Mouse (Mus musculus) frontal cortex, adult 2 months (tissue): ENCODE results near the gene Prtn3. TPM values are rescaled to one million over a fixed set of nuclear protein-coding genes. Genes with fewer than 3 reads are reported as not detected.

ENCODE experiments used
- DNase-seq, 2 experiments: peaks; one replicate each; pipeline ENCODE4 v3.0.0; 2022; ENCODE audit warnings: low spot score in 1 of 2; ENCODE audit errors: extremely low spot score in 1 of 2
- polyA plus RNA-seq: library from polyadenylated mRNA; depleted of rRNA; stranded (reverse); fragments of >200 nt; gene quantifications from 2 replicates; pipeline ENCODE4 v1.2.3, GENCODE M21; 2012

Gene Prtn3
- polyA plus RNA-seq, 1 experiment: 5.8 TPM

DNA sequence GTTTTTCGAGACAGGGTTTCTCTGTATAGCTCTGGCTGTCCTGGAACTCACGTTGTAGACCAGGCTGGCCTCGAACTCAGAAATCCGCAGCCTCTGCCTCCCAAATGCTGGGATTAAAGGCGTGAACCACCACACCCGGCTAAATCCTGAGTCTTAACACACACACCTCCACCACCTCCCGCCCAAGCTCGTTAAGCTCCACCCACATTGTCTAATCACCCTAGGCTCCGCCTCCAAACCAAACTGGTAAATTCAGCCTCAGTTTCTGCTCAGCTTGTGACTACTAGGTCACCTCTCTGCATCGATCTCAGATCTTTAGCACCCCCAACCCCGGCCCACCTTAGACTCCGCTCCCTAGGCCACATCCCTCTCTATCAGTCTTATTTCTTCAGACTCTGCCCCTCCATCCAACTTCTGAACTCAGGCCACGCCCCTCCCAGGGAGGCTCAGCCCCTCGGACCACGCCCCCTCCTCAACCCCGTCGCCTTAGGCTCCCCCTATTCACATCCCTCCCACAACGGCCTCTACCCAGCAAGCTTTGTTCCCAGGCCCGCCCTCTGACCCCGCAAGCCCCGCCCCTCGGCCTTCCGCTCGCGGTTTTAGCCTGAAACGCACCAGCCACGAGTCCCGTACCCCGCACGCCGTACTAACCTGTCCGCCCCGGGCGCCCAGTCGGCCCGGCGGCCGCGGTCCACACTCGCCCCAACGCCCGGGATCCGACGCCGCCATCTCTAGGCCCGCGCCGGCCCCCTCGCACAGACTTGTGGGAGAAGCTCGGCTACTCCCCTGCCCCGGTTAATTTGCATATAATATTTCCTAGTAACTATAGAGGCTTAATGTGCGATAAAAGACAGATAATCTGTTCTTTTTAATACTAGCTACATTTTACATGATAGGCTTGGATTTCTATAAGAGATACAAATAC lies 34.2 kb downstream of the Prtn3 start, which contains the start of gene Med16:
TSS of gene Med16 (minus strand) at position 757 of the 925 bp plus-strand sequence.
- DNase-seq: peak; percentile 94

DNA sequence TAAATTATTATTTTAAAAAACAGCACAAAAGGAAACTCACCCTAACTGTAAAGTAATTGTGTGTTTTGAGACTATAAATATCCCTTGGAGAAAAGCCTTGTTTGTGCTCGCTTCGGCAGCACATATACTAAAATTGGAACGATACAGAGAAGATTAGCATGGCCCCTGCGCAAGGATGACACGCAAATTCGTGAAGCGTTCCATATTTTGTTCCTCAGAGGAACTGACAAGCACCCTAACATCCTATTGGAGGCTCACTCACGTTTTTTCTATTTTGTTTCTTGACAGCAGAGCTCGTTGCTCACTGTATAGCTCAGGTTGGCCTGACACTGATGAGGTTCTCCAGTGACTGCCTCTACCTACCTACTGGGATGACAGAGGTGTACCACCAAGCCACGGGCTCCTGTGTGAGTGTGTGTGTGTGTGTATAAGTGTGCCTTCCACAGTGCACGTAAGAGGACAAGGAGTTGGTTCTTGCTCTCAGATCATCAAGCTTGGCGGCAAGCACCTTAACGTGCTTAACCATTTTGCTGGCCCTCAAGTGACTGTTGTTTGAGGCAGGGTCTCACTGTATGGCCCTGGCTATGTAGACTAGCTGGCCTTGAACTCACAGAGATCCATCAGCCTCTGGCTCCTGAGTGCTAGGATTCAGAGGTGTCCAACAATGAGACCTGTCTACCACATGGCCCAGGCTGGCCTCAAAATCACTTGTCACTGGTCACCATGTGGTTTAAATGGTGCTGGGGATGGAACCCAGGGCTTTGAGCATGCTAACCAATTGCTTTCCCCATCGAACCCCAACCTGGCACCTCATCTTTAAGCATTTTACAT lies 35.0 kb downstream of the Prtn3 start:
- DNase-seq: peak; percentile 50 to 79

DNA sequence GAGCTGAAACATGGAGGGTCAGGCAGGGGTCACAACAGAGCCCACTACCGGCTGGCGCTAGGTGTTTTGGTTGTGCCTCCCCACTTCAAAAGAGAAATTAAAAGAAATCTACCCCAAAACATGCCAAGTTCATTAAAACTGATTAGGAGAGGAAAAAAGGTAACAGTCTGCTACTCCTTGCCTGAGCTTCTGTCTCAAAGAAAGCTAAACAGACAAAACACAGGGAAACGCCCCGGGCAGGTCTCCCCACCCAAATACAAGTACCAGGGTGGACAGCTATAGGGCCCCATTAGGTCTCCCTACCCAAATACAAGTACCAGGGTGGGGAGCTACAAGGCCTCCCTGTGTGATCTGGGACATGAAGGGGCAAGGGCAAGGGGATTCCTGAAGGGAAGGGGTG lies 36.3 kb downstream of the Prtn3 start, which contains the start of gene Gm26602:
TSS of gene Gm26602 (plus strand) at position 301 of the 400 bp plus-strand sequence.
- DNase-seq: no peak

DNA sequence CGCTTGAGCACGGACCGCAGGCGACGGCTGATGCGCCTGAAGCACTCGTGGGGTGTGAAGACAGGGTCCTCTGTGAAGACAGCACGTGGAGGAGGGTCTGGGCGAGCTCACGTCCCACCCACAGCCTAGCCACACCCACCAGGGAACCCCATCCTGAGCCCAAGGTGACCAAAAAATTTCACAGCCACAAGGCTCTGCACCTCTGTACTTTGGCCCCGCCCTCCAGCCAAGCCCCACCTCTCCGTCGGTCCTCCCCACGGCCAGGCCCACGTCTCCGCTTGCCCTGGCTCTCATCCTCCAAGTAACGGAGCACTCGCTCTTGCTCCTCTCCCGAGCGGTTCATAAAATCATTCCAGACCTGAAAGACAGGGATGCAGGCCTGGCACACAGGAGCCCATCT lies 38.1 kb downstream of the Prtn3 start:
- DNase-seq: no peak

DNA sequence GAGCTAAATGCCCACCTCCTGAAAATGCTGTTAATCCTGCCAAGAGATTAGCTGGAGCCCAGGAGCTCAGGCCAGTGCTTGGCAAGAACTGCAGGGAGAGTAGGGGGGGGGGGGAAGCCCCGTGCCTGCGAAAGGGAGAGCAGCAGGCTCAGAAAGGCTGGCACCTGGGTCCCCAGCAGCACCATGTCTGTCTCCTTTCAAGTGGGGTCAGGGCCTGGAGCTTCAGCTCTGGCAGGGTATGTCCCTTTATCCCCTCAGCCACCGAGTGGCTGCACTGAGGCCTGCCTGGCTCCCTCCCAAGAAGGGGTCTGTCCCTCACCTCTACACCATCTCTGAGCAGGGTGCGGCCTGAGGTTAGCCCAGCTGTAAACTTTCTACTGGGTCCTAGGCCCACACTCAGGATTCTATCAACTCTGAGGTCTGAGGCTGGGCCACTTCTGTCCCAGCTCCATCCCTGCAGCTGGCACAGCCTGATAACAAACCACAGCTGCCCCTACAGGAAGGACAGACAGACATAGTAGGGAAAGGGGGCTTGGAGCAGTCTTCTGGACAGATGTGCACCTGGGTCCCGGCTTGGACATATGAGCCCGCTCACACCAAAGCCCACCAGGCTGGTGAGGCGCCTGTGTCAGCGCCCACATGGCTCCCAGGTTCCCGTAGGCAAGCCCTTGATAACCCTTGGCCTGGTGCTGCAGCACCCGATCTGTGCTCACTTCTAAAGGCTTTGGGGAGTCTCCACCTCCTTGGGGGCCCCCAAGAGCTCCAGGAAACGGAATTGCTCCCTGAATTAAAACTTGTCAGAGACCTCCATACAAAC lies 40.1 kb downstream of the Prtn3 start:
- DNase-seq: no peak

DNA sequence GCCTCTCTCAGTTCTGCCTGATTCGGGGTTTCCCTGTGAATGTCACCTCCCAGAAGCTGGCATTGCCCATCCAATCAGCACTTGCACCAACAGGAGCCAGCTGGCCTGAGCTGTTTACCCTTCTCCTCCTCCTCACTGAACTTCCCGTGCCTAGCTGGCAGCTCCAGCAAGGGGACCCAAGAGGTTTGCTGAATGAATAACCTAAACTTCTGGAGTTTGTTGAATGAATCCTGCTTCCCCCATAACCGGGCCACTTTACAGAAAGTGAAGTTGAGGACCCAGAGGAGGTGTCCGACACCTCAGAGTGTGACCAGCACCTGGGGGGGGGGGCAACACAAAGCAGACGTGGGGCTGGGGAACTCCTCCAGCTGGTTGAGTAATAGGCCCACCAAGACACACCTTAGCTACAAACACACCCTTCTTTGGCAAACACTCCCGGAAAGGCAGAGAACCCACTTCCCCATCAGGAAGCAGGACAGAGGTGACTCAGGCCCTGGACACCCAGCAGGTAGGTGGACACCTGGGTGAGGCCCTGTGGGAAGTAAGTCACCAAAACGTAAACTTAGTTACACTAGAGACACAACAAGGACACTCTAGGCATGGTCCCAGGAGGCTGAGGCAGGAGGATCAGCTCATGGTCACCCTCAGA lies 40.8 kb downstream of the Prtn3 start:
- DNase-seq: no peak

DNA sequence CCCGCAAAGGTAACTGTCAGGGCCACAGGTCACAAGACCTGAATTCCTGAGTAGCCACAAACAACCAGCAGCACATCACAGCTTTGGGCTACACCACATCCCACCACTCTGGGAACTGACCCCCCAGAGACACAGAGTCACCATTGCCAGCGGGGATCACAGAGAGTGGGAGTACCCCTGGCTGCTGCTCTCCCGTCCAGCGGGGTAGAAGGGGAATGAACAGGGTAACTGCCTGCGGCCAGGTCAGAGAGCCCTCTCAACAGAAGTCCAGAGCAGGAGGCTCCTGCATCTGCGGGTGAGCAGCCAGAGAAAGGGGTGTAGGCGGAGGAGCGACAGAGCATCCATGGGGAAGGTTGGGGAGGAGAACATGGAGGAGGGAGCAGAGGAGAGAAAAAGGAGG lies 41.8 kb downstream of the Prtn3 start:
- DNase-seq: no peak

DNA sequence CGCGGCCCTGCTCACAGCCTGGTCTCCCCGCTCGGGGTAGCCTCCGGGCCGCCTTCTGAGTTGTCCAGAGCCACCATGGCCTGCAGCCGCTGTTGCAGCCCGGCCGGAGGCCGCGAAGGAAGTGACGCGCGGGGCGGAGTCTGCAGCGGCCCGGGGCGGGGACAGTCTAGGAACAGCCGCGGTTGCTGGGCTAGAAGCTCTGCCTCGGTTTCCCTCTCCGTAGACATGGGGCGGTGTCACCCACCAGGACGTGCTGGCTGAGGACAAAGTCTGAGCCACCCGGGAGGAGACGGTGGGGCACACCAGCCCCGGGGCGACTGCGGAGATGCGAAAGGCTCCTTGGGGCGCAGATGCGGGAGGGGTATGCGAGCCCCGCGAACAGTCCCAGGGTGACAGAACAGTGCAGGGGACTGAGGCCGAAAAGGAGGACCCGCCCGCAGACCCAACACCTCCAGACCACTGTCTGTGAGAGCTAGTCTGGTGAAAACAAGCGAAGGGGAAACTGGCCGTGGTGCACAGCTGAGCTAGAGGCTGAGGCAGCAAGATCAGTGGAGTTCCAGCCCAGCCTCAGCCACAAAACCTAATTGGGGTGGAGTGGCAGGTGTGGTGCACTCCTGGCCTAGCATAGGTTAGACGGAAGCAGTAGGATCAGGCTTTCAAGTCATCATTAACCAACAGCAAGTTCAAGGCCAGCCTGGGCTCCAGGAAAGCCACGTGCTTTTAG lies 42.7 kb downstream of the Prtn3 start, which contains the start of gene Kiss1r:
TSS of gene Kiss1r (plus strand) at position 164 of the 724 bp plus-strand sequence.
- peak; percentile 55 to 87 for DNase-seq

DNA sequence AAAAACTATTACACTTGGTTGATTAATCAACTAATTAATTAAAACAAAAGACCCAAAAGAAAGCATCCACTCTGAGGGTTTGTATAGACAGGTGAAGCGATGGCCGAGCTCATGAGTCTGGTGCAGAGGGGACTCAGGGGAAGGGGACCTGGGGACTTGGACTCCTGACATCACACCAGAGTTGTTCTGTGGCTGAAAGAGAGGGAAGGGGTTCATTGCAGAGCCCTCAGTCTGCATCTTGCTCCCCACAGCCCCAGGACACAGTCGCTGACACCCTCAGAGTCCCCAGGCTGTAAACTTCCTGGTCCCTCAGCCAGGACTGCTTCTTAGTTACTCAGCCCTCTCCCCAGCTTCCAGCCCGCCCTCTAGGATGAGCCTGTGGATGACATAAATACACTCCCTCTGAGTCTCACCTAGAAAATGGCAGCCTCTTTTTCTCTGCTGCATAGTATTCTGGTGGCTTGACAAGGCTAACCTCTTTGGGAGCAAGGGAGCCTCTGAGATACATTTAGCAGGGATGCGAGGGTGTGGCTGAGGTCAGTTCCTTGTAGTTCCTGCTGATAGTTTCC lies 43.3 kb downstream of the Prtn3 start:
- DNase-seq: no peak

DNA sequence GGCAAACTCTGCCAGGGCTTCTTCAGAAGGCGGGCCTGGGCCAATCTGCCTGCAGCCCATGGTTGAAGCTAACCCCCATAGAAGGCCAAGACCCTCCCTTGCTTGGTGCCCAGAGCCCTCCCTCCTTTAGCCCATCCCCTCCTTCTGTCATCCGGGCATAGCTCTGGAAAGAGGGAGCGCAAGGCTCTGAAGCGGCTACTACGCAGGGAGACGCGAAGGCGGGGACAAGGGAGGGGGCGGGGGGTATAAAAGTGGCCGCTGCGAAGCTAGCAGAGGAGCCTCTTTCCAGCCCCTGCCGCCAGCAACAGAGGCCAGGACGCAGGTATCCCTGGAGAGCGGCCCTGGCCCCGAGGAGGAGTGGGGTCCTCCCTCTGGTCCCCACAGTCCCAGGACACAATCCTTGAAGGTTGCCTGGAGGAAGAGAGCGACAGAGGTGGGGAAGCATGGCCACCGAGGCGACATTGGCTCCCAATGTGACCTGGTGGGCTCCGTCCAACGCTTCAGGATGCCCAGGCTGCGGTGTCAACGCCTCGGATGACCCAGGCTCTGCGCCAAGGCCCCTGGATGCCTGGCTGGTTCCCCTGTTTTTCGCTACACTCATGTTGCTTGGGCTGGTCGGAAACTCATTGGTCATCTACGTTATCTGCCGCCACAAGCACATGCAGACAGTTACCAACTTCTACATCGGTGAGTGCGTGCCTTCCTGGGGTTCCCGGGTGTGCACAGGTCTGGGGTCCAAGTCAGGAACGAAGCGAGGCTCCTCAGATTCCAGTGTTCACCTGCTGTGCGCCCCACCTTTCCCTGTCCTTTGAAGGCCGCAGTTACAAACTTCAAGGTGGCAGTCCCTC lies 44.2 kb downstream of the Prtn3 start:
- DNase-seq: no peak

DNA sequence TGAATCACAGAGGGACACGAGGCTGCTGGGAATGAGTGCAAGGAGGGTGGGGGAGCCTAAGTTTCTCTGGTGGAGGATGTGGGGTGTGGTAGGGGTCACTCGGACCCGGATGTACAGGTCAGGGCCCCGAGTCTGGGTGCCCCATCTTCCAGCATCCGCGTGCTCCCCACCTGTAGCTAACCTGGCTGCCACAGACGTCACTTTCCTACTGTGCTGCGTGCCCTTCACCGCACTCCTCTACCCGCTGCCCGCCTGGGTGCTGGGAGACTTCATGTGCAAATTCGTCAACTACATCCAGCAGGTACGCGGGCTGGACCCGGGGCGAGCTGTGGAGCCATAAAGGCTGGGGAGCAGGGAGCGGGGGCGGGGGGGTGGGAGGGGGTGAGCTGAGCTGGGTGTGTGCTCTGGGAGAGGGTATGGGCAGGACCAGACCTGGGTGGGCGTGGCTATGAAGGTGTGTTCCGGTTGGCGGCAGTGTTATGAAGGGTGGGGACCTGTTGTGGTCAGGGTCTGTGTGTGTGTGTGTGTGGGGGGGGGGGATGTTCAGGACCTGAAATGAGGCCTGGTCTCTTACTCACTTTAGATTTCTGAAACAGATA lies 45.1 kb downstream of the Prtn3 start:
- no peak for DNase-seq

DNA sequence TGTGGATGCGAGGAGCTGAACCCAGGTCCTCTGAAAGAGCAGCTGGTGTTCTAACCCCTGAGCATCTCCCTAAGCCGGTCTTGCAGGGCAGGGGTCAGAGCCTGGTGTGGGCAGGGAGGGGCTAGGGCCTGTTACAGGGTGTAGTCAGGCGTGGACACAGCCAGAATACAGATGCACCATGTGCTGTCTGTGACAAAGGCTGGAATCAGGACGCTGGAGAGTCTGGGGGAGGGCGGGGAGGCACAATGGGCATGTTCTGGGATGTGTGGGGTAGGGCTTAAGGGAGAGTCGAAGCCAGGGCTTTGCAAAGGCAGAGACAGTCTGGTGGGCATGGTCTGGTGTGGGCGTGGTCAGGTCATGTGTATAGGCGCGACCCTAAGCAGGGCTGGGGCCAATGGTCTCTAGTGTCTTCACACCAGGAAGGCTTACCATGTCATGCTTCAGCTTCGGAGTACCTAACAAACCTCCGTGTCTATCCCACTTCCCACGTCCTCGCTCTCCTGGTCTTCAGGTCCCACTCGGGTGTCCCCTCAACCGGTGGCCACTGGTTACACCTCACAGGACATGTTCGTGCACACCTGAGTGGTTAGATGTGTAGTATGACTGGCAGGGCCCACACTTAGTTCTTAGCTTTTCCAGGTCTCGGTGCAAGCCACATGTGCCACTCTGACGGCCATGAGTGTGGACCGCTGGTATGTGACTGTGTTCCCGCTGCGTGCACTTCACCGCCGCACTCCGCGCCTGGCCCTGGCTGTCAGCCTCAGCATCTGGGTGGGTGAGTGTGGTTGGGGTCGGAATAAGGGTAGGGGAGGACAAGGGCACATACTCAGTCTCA lies 46.0 kb downstream of the Prtn3 start:
- DNase-seq: no peak

DNA sequence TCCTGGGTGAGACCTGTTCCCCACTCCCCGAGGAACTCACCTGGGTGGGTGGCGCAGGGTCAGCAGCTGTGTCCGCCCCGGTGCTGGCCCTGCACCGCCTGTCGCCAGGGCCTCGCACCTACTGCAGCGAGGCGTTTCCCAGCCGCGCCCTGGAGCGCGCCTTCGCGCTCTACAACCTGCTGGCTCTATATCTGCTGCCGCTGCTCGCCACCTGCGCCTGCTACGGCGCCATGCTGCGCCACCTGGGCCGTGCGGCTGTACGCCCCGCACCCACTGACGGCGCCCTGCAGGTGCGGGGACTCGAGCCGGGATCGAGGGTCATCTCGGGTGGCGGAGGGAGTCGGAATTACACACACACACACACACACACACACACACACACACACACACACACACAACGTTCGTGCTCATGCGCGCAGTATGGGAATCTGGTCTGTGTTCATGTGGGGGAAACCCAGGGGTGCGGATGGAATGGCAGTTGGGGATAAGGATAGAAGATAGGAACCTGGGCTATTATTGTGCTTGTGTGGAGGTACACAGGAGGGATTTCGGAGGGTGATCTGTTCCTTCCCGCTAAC lies 46.8 kb downstream of the Prtn3 start, which contains the start of gene R3hdm4:
TSS of gene R3hdm4 (minus strand) at position 251 of the 578 bp plus-strand sequence.
- DNase-seq: no peak

DNA sequence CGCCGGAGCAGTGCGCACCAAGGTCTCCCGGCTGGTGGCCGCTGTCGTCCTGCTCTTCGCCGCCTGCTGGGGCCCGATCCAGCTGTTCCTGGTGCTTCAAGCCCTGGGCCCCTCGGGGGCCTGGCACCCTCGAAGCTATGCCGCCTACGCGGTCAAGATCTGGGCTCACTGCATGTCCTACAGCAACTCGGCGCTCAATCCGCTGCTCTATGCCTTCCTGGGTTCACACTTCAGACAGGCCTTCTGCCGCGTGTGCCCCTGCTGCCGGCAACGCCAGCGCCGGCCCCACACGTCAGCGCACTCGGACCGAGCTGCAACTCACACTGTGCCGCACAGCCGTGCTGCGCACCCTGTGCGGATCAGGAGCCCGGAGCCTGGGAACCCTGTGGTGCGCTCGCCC lies 47.3 kb downstream of the Prtn3 start:
- no peak for DNase-seq

DNA sequence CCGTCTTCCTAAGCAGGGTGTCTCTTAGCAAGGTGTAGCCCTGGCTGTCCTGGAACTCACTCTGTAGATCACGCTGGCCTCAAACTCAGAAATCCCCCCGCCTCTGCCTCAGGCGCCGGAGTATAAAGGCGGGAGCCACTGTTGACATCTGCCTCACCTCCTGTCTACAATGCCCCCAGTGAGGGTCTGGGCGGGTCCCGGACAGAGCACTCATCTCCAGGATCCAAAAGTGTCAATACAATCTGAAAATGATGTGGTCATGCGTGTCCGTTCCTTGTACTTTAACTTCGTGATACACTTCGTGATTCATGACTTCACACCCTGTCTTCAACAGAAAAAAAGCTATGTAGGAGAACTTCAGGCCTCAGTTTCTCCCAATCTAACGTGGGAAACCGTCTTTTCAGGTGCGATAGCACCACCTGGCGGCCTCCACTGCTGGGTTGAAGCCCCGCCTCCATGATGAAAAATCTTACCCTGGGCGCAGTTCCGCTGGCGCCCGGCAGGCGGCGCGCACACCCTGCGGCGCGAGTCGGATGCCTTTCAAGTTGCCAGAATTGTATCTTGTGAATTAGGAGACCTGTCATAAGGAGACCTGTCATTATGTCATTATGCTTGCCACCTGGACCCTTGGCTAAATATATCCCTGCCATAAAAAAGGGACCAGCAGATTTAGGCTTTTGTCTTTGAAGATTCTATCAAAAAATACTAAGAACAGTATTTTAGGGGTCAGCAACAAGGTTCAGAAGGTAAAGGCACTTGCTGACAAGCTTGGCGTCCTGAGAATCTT lies 50.9 kb downstream of the Prtn3 start:
- peak; percentile 84 to 99 for DNase-seq
